Mouse (Mus musculus) G1E (cell line): Measurements from ENCODE around the gene Mlip. TPM values are rescaled to one million over a fixed set of nuclear protein-coding genes. Genes with fewer than 3 reads are reported as not detected.
"Not testable (repeated sequence)": the region's sequence is repeated elsewhere in the genome, so short reads cannot be mapped to it uniquely, and the experiment has no call there.

Experiments
- ATAC-seq: 2 replicates; pipeline ENCODE4 v1.8.0; 2016; ENCODE audit warnings: mild to moderate bottlenecking; ENCODE audit not compliant: insufficient number of reproducible peaks, poor library complexity, low FRiP score, severe bottlenecking; ENCODE audit errors: extremely low read depth
- DNase-seq: peaks from one replicate; pipeline ENCODE4 v3.0.0; 2012; ENCODE audit warnings: low spot score
- H3K27me3 ChIP-seq: 2 replicates; pipeline ENCODE4 v1.6.1; 2012; ENCODE audit warnings: mild to moderate bottlenecking, low read length, inconsistent platforms; ENCODE audit not compliant: insufficient read depth
- H3K36me3 ChIP-seq: replicated peaks from 2 replicates; pipeline ENCODE3; 2012; ENCODE audit warnings: mild to moderate bottlenecking, inconsistent platforms
- H3K4me1 ChIP-seq: 2 replicates; pipeline ENCODE4 v1.6.1; 2012; ENCODE audit warnings: low read depth, low read length, inconsistent platforms, mixed read lengths; ENCODE audit not compliant: insufficient read depth
- H3K4me3 ChIP-seq: 2 replicates; pipeline ENCODE4 v1.5.1; 2012; ENCODE audit warnings: low read depth, mild to moderate bottlenecking, inconsistent platforms, low read length, moderate library complexity, mixed read lengths
- H3K9me3 ChIP-seq: replicated peaks from 2 replicates; pipeline ENCODE4 v1.6.1; 2012; ENCODE audit warnings: inconsistent platforms
- CTCF ChIP-seq: IDR thresholded peaks from 2 replicates; pipeline ENCODE4 v1.5.1; 2012; ENCODE audit warnings: low read depth, low read length, inconsistent platforms, mixed read lengths
- GATA1 ChIP-seq: IDR thresholded peaks from 2 replicates; pipeline ENCODE4 v1.6.1; 2012; ENCODE audit warnings: borderline replicate concordance, low read length, inconsistent platforms, mixed read lengths
- GATA2 ChIP-seq: IDR thresholded peaks from 2 replicates; pipeline ENCODE4 v1.6.1; 2012; ENCODE audit warnings: low read depth, low read length, inconsistent platforms, borderline replicate concordance
- POLR2AphosphoS5 ChIP-seq: IDR thresholded peaks from 2 replicates; pipeline ENCODE4 v1.6.1; 2012; ENCODE audit warnings: low read depth, low read length, inconsistent platforms; ENCODE audit not compliant: insufficient replicate concordance
- TAL1 ChIP-seq: conservative IDR thresholded peaks from 2 replicates; pipeline ENCODE4 v1.6.1; 2012; ENCODE audit warnings: low read depth, low read length, inconsistent platforms, mixed read lengths
- polyA plus RNA-seq: library from polyadenylated mRNA; stranded (reverse); fragments of >175 nt; gene quantifications from 2 replicates; pipeline ENCODE4 v1.2.3, GENCODE M21; 2012
- total RNA-seq, 2 experiments: library from RNA; stranded (forward) in 1 of 2; stranded (reverse) in 1 of 2; fragments of 200-1000 nt in 1 of 2; fragments of >200 nt in 1 of 2; fragmentation: Nextera tagmentation in 1 of 2; gene quantifications; 2 replicates each; pipeline ENCODE4 v1.2.3; 2014 to 2017

Mlip gene
- total and polyA plus RNA-seq, 3 experiments = 0.16 TPM; not detected in 2

DNA sequence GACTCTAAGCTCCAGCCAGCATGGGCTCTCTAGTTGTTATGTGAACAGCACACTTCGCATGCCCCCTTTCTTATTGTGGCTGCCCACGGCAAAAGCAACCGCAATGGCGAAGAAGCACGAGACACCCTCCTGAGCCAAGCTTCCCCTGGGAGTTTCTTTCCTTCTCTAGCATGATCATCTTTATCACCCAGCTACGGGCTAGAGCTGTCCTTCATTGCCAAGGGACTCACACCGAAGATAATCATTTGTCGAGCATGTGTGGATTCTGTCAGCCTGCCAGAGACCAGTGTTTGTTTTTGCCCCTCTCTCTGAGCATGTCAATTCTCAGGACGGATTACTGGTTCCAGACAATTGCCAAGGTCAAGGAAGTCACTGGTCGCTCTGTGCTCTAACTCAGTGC is 24.9 kb upstream of the Mlip start:
- TF ChIP-seq POLR2AphosphoS5 (no peak), GATA1 (no peak), CTCF (no peak), TAL1 (no peak), GATA2 (no peak)
- H3K4me3 ChIP-seq = no peak overlapping the region
- ATAC-seq (no peak), DNase-seq (no peak)
- no peaks in the 10 kb centered on the region for H3K27me3 ChIP-seq
- no peaks in the 10 kb centered on the region for H3K36me3 ChIP-seq
- H3K9me3 ChIP-seq = peaks cover 46% of the 10 kb centered on the region
- H3K4me1 ChIP-seq = no peaks in the 10 kb centered on the region

DNA sequence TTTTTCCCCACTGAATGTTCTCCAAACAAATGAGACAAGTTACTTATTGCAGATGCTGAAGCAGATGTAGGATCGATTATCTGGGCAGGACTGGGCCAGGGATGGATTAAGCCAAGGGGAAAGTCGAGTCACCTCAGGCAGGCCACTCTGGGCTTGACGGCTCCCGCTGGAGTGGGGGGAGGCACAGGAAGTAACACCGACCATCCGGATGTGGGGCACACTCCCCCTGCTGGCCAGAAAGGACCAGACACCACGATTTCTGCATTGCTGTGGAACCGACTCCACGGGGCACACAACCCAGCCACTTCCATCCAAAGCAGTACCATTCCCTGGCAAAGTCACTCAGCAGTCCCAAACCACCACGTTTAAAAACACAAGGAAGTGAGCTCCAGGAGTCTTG is 24.3 kb upstream of the Mlip start:
- ATAC-seq = no peak

DNA sequence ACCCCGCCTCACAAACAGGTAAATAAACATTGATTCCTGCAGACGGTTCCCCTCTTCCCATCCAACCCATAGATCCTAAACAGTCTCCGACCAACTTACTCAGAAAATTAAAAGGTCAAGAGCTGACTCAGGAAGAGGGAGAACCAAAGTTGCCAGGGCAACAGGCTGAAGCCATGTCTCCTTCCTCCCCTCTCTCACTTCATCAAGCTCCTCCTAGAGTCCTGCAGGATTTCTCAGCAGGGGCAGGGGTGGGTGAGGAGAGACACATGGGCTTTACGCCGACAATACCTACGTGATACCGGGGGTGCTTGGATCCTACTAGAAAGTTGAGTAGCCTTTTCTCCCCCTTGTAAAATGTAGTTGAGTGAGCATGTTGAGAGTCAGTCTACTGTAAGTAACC is 23.8 kb upstream of the Mlip start:
- no peak overlapping the region for H3K4me3 ChIP-seq
- H3K4me1 ChIP-seq = no peaks in the 10 kb centered on the region
- ATAC-seq (no peak), DNase-seq (no peak)
- H3K27me3 ChIP-seq = no peaks in the 10 kb centered on the region
- TF ChIP-seq GATA1 (no peak), GATA2 (no peak), CTCF (no peak), POLR2AphosphoS5 (no peak)
- peaks cover 48% of the 10 kb centered on the region for H3K9me3 ChIP-seq
- no peaks in the 10 kb centered on the region for H3K36me3 ChIP-seq

More for the DNA sequence above, 24.3 kb upstream of the Mlip start:
- H3K27me3 ChIP-seq = no peaks in the 10 kb centered on the region
- H3K9me3 ChIP-seq = peaks cover 48% of the 10 kb centered on the region
- no peak overlapping the region for H3K4me3 ChIP-seq
- no peaks in the 10 kb centered on the region for H3K4me1 ChIP-seq
- no peaks in the 10 kb centered on the region for H3K36me3 ChIP-seq
- DNase-seq = no peak
- TF ChIP-seq TAL1 (no peak), CTCF (no peak), GATA2 (no peak), POLR2AphosphoS5 (no peak), GATA1 (no peak)

DNA sequence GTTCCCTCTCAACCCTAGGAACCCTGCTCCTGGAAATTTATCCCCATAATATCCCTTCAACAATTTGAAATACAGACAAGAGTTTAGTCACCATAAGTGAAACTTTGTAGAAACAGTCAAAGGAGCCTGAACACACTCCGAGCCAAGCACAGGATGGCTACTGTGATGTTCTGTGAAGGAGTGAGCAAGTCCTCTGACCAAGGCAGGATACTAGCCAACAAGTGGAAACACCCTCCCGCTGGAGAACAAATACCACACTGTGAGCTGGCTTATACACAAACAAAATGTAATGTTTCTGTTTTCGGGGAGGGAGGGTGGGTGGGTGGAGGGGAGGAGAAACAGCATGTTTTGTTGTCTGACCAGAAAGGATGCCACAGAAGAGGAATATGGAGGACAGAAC is 17.9 kb upstream of the Mlip start:
- ATAC-seq (no peak), DNase-seq (no peak)
- Histone ChIP-seq H3K4me1 (no peaks in the 10 kb centered on the region), H3K27me3 (no peaks in the 10 kb centered on the region), H3K4me3 (no peak overlapping the region), H3K36me3 (no peaks in the 10 kb centered on the region), H3K9me3 (peaks cover 41% of the 10 kb centered on the region)
- TF ChIP-seq POLR2AphosphoS5 = no peak

DNA sequence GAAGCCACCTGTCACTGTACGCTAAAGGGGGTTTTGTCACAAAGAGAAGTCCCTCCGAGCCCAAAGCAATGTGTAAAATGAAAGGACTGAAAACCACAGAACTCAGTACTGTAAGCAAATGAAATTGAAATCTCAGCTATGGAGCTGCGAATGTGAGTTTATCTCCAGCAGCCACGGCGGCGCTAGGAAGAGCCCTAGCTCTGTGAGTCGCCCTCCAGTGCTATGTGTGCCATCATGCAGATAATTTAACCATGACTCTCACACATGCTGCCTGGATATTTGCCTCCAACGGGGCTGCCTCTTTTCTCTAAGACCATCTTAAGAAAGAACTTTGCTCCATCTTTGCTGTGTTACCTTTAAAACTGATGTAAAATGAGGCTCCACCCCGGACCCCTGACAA is 16.5 kb upstream of the Mlip start:
- H3K4me1 ChIP-seq = no peaks in the 10 kb centered on the region
- no peaks in the 10 kb centered on the region for H3K27me3 ChIP-seq
- no peaks in the 10 kb centered on the region for H3K36me3 ChIP-seq
- TF ChIP-seq GATA1 (no peak), TAL1 (no peak), POLR2AphosphoS5 (no peak)
- peaks cover 37% of the 10 kb centered on the region for H3K9me3 ChIP-seq
- no peak for DNase-seq
- H3K4me3 ChIP-seq = no peak overlapping the region
- ATAC-seq = no peak

DNA sequence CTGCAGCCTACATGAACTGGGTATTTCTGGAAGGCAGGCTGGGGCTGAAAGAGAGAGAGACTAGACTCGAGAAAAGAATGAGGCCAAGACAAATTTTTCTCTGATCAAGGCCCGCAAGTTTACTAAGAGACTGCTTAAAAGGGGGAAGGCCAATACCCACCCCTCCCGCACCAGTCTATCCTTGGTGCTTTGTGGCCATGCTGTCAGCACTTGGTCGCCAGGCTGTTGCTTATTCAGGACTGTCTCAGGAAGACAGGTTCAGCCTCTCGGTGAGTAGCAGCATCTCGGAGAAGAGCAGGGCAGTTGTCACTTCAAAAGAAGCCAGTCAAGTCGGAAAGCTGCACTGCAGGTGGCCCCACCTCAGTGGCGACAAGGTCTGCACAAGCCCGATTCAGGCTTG is 11.9 kb upstream of the Mlip start:
- peaks cover 27% of the 10 kb centered on the region for H3K9me3 ChIP-seq
- not testable (repeated sequence) for DNase-seq, H3K4me3 ChIP-seq, H3K27me3 ChIP-seq, ATAC-seq, H3K36me3 ChIP-seq, H3K4me1 ChIP-seq

DNA sequence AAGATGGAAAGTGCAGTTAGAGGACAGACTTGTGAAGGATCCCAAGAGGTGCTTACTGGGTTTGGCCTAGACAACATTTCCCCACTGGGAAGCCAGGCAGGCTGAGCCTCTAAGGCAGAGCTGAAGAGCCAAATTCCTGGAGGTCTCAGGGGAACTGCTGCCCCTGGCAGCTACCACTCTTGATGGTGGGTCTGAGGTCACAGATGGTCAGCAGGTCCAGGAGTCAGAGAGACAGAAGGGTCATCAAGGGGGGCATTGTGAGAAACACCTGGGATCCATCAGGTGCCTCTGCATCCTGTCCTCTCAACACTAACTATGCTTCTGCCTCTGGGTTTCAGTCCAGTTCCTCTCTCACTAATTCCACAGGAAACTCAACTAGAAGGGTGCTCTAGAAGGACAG is 10.1 kb upstream of the Mlip start:
- Histone ChIP-seq H3K4me1 (no peaks in the 10 kb centered on the region), H3K9me3 (peaks cover 21% of the 10 kb centered on the region), H3K4me3 (no peak overlapping the region), H3K36me3 (no peaks in the 10 kb centered on the region), H3K27me3 (no peaks in the 10 kb centered on the region)
- TF ChIP-seq GATA2 = no peak
- no peak for TF ChIP-seq TAL1
- TF ChIP-seq GATA1 = no peak
- TF ChIP-seq CTCF = no peak
- TF ChIP-seq POLR2AphosphoS5 = no peak
- DNase-seq (no peak), ATAC-seq (no peak)
